Mouse (Mus musculus): ENCODE measurements around the gene Erlin1.

- TF ChIP-seq POLR2A (IDR thresholded peaks at IDR 0.05; ENCODE audit: borderline replicate concordance, low read depth, low read length) (no peak), CTCF (IDR thresholded peaks at IDR 0.05; ENCODE audit: low read depth, low read length) (no peak)
These were observed 42.5 kb downstream of the Erlin1 start for GRCm38 (mm10) chr19:44026956-44027530.

Measured in bone marrow macrophage, adult 2 months (primary cell).